Comparison of ENCODE assay signal across 1 mouse cellular context in genomic region chr11:29514682-29515412, GRCm38 (mm10).
A peak's percentile ranks its signal among the peaks of the same experiment; 100 is the strongest.
TF ChIP-seq lines count a peak whose summit lies in the region.

Prorsd1 (minus strand) TSS chr11:29515033.

TF ChIP-seq in CH12.LX, 34 proteins besides CTCF, POLR2A, EP300 and RAD21 (continued from another document):
- TF ChIP-seq UBTF (IDR thresholded peaks at IDR 0.05; ENCODE audit: low read depth, low read length), result 0 out of 2 replicates have a peak, but pooled peaks have one; percentile 11
- TF ChIP-seq PAX5 (IDR thresholded peaks at IDR 0.05; ENCODE audit: low read length), result no peak
- TF ChIP-seq SIN3A (IDR thresholded peaks at IDR 0.05; ENCODE audit: low read length), result peak; percentile 75
- TF ChIP-seq E2F4 (IDR thresholded peaks at IDR 0.05; ENCODE audit: insufficient replicate concordance, low read depth, low read length), result no peak; the same call in 1 of the 2 replicates
- peak; percentile 96 for TF ChIP-seq NELFE (IDR thresholded peaks at IDR 0.05; ENCODE audit: low read depth, low read length)
- TF ChIP-seq CHD2 (IDR thresholded peaks at IDR 0.05; ENCODE audit: low read length), result no peak; the same call in 1 of the 2 replicates
- TF ChIP-seq CHD1 (IDR thresholded peaks at IDR 0.05; ENCODE audit: low read depth, low read length), result no peak
- peak; percentile 91 for TF ChIP-seq MYC (IDR thresholded peaks at IDR 0.05; ENCODE audit: low read depth, low read length)
- peak; percentile 64; the same call in 1 of the 2 replicates for TF ChIP-seq IRF4 (IDR thresholded peaks at IDR 0.05; ENCODE audit: low read depth, low read length)
- peak; percentile 72 for TF ChIP-seq HCFC1 (IDR thresholded peaks at IDR 0.05; ENCODE audit: low read depth, low read length)
- peak; percentile 61 for TF ChIP-seq NRF1 (IDR thresholded peaks at IDR 0.05; ENCODE audit: low read depth, low read length)
